Mouse (Mus musculus) megakaryocyte, adult 5-6 weeks (primary cell): Measurements from ENCODE around the gene Myb. TPM values are rescaled to one million over a fixed set of nuclear protein-coding genes. Genes with fewer than 3 reads are reported as not detected.
A peak's percentile ranks its signal among the peaks of the same experiment; 100 is the strongest.

Experiments
- ATAC-seq: 2 replicates; pipeline ENCODE4 v1.8.0; 2016; ENCODE audit warnings: mild to moderate bottlenecking, inconsistent platforms; ENCODE audit not compliant: poor library complexity, severe bottlenecking
- total RNA-seq, 2 experiments: library from RNA; stranded (forward) in 1 of 2; stranded (reverse) in 1 of 2; fragments of 153-499, 151-499 nt in 1 of 2; fragments of 221-1000, 200-1000 nt in 1 of 2; gene quantifications; 2 replicates each; pipeline versions ENCODE4 v1.2.3 to v1.2.4; 2015 to 2017

Myb gene
- 42.5 and 45.2 TPM in 2 replicates for total RNA-seq (2015)
- total RNA-seq (2017), result 38.3 and 50.7 TPM in 2 replicates

- peak; percentile 31 for ATAC-seq
Measured at GRCm38 (mm10) chr10:21160537-21161358, at the start of gene Myb. TSS of gene Myb (minus strand) at chr10:21160984.

- peak; percentile 51; the same call in 1 of the 2 replicates for ATAC-seq
Measured at GRCm38 (mm10) chr10:21207378-21207777, 46.6 kb upstream of the Myb start.

- ATAC-seq, result no peak
Measured at GRCm38 (mm10) chr10:21206232-21206631, 45.4 kb upstream of the Myb start.

GRCm38 (mm10) chr10:21204496-21205085 is 43.8 kb upstream of the Myb start:
- peak; percentile 51 for ATAC-seq

GRCm38 (mm10) chr10:21203886-21204285 is 43.1 kb upstream of the Myb start:
- ATAC-seq, result no peak

- ATAC-seq, result no peak
Measured at GRCm38 (mm10) chr10:21203461-21203860, 42.7 kb upstream of the Myb start.

- ATAC-seq, result peak; percentile 35
Measured at GRCm38 (mm10) chr10:21200761-21201160, 40.0 kb upstream of the Myb start.

- ATAC-seq, result no peak
Measured at GRCm38 (mm10) chr10:21200322-21200721, 39.5 kb upstream of the Myb start.

- ATAC-seq, result peak; percentile 56
Measured at GRCm38 (mm10) chr10:21196646-21197116, 35.9 kb upstream of the Myb start.

- ATAC-seq, result no peak
Measured at GRCm38 (mm10) chr10:21195597-21195996, 34.8 kb upstream of the Myb start.

GRCm38 (mm10) chr10:21193935-21194505 is 33.2 kb upstream of the Myb start:
- no peak for ATAC-seq

GRCm38 (mm10) chr10:21193088-21193934 is 32.5 kb upstream of the Myb start:
- no peak for ATAC-seq

- ATAC-seq, result peak; percentile 71
Measured at GRCm38 (mm10) chr10:21192436-21192835, 31.7 kb upstream of the Myb start.

- no peak for ATAC-seq
Measured at GRCm38 (mm10) chr10:21189756-21190397, 29.1 kb upstream of the Myb start.

GRCm38 (mm10) chr10:21189275-21189601 is 28.5 kb upstream of the Myb start:
- no peak for ATAC-seq

GRCm38 (mm10) chr10:21188564-21189274 is 27.9 kb upstream of the Myb start:
- ATAC-seq, result peak; percentile 72

GRCm38 (mm10) chr10:21187847-21188246 is 27.1 kb upstream of the Myb start:
- no peak for ATAC-seq

- ATAC-seq, result peak; percentile 79
Measured at GRCm38 (mm10) chr10:21186733-21187132, 25.9 kb upstream of the Myb start.

- no peak for ATAC-seq
Measured at GRCm38 (mm10) chr10:21178711-21179110, 17.9 kb upstream of the Myb start.

GRCm38 (mm10) chr10:21178281-21178680 is 17.5 kb upstream of the Myb start:
- ATAC-seq, result no peak
